Mouse (Mus musculus) regulatory T cell (primary cell): ENCODE data around the gene Gm17324.
"Not testable (repeated sequence)": the region's sequence is repeated elsewhere in the genome, so short reads cannot be mapped to it uniquely, and the experiment has no call there.

Source experiments
- in situ Hi-C: fragments of 300-600 bp; cut with MboI, MseI; formaldehyde crosslinking; loops from one replicate; pipeline ENCODE4 v1.15.1; 2025; ENCODE audit warnings: high pct_unique_total_duplicates

Gm17324 gene

GRCm38 (mm10) chr9:78447973-78448873 lies at the start of gene Gm17324, which contains the start of gene Mto1:
Gene Gm17324, minus strand, starts transcription at chr9:78448786.
Gene Mto1, plus strand, starts transcription at chr9:78448208.
- in situ Hi-C loops = loop anchor here (10.0 kb wide), 1 partner anchor 77 kb away; no protein-coding TSS in a partner anchor

DNA sequence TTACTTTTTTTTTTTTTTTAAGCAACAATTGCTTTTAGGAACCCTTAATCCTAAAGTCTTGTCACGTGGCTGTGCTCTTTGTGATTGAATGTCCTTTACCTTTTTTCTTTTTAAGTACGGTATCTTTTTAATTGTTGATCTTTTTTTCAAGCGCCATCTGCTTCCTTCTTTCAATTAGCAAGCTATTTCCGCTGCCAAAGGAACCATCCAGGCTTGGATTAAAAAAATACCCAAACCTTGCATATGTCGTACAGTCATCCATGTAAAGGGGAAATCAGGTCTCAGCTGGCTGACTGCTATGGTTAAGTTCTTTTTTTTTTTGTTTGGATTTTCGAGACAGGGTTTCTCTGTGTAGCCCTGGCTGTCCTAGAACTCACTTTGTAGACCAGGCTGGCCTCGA lies 44.6 kb upstream of the Gm17324 start:
- in situ Hi-C loops = no loop called here

- in situ Hi-C loops = no loop called here
These were observed 43.7 kb upstream of the Gm17324 start for GRCm38 (mm10) chr9:78492254-78492653.

GRCm38 (mm10) chr9:78491169-78491568 lies 42.6 kb upstream of the Gm17324 start:
- in situ Hi-C loops = no loop called here

GRCm38 (mm10) chr9:78488890-78489420 lies 40.4 kb upstream of the Gm17324 start, which contains the start of gene Eef1a1:
Gene Eef1a1, minus strand, starts transcription at chr9:78489151.
- in situ Hi-C loops = no loop called here

GRCm38 (mm10) chr9:78488021-78488420 lies 39.4 kb upstream of the Gm17324 start:
- in situ Hi-C loops = not testable (repeated sequence)

DNA sequence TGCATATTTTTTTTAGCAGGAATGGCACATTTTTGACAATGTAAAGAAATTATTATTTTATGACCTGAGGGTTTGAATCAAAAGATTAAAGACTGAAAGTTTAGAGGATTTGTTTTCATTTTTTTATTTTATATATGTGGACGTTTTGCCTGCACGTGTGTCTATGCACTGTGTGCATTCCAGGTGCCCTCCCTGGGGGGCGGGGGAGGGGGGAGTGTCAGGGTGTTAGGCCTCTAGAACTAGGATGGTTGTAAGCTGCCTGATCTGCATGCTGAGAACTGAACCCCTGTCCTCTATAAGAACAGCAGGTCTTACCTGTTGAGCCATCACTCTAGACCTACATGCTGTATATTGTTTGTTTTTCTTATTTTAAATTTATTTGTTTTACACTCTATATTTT lies 36.1 kb upstream of the Gm17324 start:
- in situ Hi-C loops = loop anchor here (5.0 kb wide), 1 partner anchor 38 kb away; no protein-coding TSS in a partner anchor

DNA sequence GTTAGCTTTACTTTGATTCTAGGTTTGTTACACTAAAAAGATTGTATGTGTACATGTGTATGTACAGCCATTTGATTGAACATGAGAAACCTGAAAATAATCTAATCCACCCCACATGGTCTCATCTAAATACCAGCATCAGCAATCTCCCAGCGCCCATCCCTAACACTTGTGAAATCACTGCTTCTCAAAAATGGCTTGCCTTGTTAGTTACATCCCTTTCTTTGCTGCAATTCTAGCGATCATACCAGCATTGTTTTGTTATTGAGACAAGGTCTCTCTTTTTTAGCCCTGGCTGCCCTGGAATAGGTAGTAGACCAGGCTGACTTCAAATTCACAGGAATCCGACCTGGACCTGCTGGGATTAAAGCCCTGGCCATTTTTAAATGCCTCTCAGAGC lies 33.8 kb upstream of the Gm17324 start:
- in situ Hi-C loops = loop anchor here (5.0 kb wide), 1 partner anchor 40 kb away; no protein-coding TSS in a partner anchor

GRCm38 (mm10) chr9:78481423-78482331 lies 33.1 kb upstream of the Gm17324 start:
- in situ Hi-C loops = loop anchor here (5.0 kb wide), 1 partner anchor 41 kb away; no protein-coding TSS in a partner anchor

DNA sequence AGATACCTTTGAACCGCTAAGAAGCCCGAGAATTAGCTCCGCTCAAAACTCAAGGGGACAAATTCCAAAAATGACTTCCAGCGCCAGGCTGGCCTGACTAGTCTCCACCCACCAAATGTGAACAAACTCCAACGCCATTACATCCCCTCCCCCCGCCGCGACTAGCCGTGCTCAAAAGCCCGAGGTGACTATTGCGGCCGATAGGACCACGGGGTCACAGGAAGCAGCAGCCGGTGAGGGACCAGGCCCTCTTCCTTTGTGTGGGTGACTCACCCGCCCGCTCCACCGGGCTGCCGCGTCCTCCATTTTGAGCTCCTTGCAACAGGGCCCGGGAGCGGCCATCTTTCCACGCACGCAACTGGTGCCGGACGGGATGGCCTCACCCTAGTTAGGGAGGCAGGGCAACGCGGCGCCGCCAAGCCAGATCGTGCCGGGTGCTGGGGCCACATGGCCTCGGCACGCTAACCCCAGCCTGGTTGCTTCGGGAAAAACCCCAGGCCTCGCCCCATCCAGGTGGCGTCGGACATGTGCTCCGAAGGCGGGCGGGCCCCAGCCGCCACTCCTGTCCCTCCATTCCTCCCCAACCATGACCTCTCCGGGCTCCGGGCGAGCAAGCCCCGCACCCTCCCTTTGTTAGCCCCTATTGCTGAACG lies 32.2 kb upstream of the Gm17324 start:
- in situ Hi-C loops = loop anchor here (5.0 kb wide), 1 partner anchor 41 kb away; no protein-coding TSS in a partner anchor

DNA sequence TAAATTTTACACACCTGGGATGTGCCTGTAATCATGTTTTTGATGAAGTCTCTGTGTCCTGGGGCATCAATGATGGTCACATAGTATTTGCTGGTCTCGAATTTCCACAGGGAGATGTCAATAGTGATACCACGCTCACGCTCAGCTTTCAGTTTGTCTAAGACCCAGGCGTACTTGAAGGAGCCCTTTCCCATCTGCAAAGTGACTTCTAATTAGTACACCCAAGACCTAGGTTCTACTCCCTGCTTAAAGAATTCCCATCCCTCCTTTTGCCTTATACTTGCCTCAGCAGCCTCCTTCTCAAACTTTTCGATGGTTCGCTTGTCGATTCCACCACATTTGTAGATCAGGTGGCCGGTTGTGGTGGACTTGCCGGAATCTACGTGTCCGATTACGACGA lies 31.6 kb upstream of the Gm17324 start:
- in situ Hi-C loops = loop anchor here (5.0 kb wide), 1 partner anchor 42 kb away; no protein-coding TSS in a partner anchor

DNA sequence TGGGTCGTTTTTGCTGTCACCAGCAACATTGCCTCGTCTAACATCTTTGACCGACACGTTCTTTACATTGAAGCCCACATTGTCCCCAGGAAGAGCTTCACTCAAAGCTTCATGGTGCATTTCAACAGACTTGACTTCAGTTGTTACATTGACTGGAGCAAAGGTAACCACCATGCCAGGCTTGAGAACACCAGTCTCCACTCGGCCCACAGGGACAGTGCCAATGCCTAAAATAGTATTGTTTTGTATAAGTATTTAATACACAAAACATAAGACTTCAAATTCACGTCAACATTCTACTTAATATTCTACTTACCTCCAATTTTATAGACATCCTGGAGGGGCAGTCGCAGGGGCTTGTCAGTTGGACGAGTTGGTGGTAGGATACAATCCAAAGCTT lies 30.7 kb upstream of the Gm17324 start:
- in situ Hi-C loops = not testable (repeated sequence)

- in situ Hi-C loops = not testable (repeated sequence)
These were observed 29.5 kb upstream of the Gm17324 start for GRCm38 (mm10) chr9:78478009-78478605.

DNA sequence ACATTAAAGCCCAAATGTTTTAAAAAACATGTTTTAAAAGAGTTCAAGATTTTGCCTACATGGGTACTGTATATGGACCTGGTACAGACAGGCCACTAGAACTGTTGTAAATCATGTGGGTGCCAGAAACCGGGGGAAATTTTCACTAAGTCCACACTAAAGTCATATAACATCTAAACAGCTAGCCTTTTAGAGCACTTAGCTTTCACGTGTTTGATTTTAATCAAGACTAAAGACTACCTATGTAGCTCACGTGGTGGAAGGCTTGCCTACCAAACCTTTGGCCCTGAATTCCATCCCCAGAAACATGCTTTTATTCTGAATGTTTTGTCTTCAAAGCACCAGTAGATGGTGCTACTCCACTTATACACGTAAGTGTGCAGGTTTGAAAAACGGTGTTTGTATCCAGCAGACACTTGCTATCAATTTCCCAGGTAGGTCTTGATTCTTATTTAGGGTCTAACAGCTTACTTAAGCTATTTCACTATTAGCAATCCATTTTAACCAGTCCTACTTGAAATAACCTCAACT lies 28.5 kb upstream of the Gm17324 start:
- in situ Hi-C loops = no loop called here

DNA sequence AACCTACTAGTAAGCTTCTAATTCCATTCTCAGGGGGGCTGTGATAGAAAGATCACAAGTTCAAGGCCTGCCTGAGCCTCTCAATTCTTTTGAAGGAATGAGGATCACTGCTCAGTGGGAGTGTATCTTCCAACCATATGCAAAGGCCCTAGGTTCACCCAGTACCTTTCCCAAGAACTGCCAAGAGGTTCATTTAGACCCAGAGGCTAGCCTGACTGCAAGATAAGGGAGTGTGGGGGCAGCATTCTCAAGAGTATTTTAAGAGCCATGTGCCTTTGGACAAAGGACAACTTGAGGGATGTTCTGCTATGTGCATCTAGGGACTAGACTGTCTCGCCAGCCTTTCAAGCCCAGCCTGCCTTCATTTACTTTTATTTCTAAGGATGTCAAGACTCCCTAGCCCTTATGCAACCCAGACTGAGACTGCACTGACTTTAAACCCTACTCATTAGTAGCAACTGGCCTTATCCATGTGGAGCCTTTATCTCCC lies 28.0 kb upstream of the Gm17324 start:
- in situ Hi-C loops = no loop called here

- in situ Hi-C loops = no loop called here
These were observed 27.3 kb upstream of the Gm17324 start for GRCm38 (mm10) chr9:78475873-78476272.

- in situ Hi-C loops = no loop called here
These were observed 26.8 kb upstream of the Gm17324 start for GRCm38 (mm10) chr9:78475383-78475780.

- in situ Hi-C loops = no loop called here
These were observed 26.3 kb upstream of the Gm17324 start for GRCm38 (mm10) chr9:78474771-78475382.

DNA sequence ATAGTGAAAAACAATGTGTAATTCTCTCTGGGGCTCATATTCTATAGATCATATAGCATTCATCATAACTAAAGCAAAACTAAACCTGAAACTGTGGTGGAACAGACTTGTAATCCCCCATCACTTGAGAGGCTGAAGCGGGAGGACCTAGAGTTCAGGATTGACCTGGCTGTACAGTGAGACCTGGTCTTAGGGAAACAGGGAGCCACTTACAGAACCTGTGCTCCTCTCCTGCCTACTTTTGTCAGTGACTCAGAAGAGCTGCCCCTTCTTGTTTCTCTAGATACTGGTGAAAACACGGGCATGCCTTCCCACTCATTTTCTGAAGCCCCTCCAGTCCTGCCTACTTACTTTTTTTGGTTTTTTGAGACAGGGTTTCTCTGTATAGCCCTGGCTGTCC lies 25.7 kb upstream of the Gm17324 start:
- in situ Hi-C loops = no loop called here

DNA sequence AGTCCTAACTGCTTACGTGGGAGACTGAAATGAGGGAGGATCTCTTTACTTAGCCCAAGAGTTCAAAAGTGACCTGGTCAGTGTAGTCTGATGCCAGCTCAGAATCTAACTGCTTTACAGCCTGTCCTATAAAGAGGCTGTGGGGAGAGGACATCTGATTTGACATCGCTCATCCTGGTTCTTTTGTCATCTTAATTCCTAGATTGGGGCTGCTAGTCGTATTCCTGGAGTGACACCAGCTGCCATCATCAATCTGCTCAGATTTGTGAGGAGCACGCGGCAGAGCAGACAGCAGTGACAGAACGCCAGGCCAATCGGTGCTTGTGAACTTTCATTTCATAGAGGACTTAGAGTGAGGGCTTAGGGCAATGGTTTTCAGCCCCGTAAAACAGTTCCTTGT lies 25.0 kb upstream of the Gm17324 start:
- in situ Hi-C loops = no loop called here
